Mouse (Mus musculus): Measurements from ENCODE around the gene Cdk13. TPM values are rescaled to one million over a fixed set of nuclear protein-coding genes. Genes with fewer than 3 reads are reported as not detected.

Gene Cdk13
- total and polyA plus RNA-seq, 2 experiments from 2014 or later, result 10.9 to 101 TPM

- no peaks in the 10 kb centered on the region for H3K27me3 ChIP-seq (ENCODE audit: insufficient read depth, low read length)
- no peak overlapping the region for H3K9ac ChIP-seq (replicated peaks; ENCODE audit: low read length, poor library complexity, severe bottlenecking)
- no peak overlapping the region for H3K4me3 ChIP-seq (ENCODE audit: low read depth, low read length)
- ATAC-seq (ENCODE audit: low FRiP score) (no peak), DNase-seq (ENCODE audit: low spot score) (no peak)
- no peak overlapping the region for H3K27ac ChIP-seq (ENCODE audit: low read depth, low read length)
- TF ChIP-seq CTCF (IDR thresholded peaks at IDR 0.05), result no peak
- H3K36me3 ChIP-seq (ENCODE audit: insufficient read depth, low read length), result peaks cover 7% of the 10 kb centered on the region; the same call in 1 of the 2 replicates
- H3K4me1 ChIP-seq (ENCODE audit: insufficient read depth, low read length), result no peaks in the 10 kb centered on the region
- H3K9me3 ChIP-seq (ENCODE audit: low read length), result no peaks in the 10 kb centered on the region
- H3K4me2 ChIP-seq (ENCODE audit: low read depth, low read length, poor library complexity, severe bottlenecking), result no peak overlapping the region
Observed at GRCm38 (mm10) chr13:17775364-17775763, 29.5 kb downstream of the Cdk13 start.

- peaks cover 7% of the 10 kb centered on the region; the same call in 1 of the 2 replicates for H3K36me3 ChIP-seq (ENCODE audit: insufficient read depth, low read length)
- H3K9me3 ChIP-seq (ENCODE audit: low read length), result no peaks in the 10 kb centered on the region
- TF ChIP-seq CTCF (IDR thresholded peaks at IDR 0.05), result no peak
- no peak overlapping the region for H3K27ac ChIP-seq (ENCODE audit: low read depth, low read length)
- no peak overlapping the region for H3K4me2 ChIP-seq (ENCODE audit: low read depth, low read length, poor library complexity, severe bottlenecking)
- DNase-seq (ENCODE audit: low spot score), result no peak
- no peak overlapping the region for H3K4me3 ChIP-seq (ENCODE audit: low read depth, low read length)
- ATAC-seq (ENCODE audit: low FRiP score), result no peak
- no peaks in the 10 kb centered on the region for H3K27me3 ChIP-seq (ENCODE audit: insufficient read depth, low read length)
- H3K4me1 ChIP-seq (ENCODE audit: insufficient read depth, low read length), result no peaks in the 10 kb centered on the region
- no peak overlapping the region for H3K9ac ChIP-seq (replicated peaks; ENCODE audit: low read length, poor library complexity, severe bottlenecking)
Observed at GRCm38 (mm10) chr13:17773112-17773511, 31.8 kb downstream of the Cdk13 start.

DNA sequence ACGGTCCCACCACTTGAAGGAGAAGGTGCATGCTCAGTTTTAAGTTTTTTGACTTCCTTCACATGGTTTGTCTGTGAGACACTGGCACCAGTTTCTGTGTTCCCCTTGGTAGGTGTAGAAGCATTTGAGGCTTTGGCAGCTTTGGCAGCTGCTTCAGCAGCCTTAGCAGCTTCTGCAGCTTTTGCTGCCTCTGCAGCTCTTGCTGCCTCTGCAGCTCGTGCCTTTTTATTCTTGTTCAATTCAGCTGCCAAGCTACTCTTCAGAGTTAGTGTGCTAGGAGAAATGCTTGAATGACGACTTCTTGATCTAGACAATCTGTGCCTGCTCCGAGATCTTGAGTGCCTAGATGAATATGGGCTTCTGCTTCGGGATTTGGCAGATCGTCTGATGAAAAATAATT lies 32.3 kb downstream of the Cdk13 start:
- no peak for TF ChIP-seq CTCF (IDR thresholded peaks at IDR 0.05)
- ATAC-seq (ENCODE audit: low FRiP score) (no peak), DNase-seq (ENCODE audit: low spot score) (peak; percentile 20)
- H3K9ac ChIP-seq (replicated peaks; ENCODE audit: low read length, poor library complexity, severe bottlenecking), result no peak overlapping the region
- H3K36me3 ChIP-seq (ENCODE audit: insufficient read depth, low read length), result peaks cover 7% of the 10 kb centered on the region; the same call in 1 of the 2 replicates
- H3K9me3 ChIP-seq (ENCODE audit: low read length), result no peaks in the 10 kb centered on the region
- WGBS, result 62% methylated on average over 6 of the region's 6 CpGs
- no peak overlapping the region for H3K4me3 ChIP-seq (ENCODE audit: low read depth, low read length)
- H3K27ac ChIP-seq (ENCODE audit: low read depth, low read length), result no peak overlapping the region
- no peaks in the 10 kb centered on the region for H3K4me1 ChIP-seq (ENCODE audit: insufficient read depth, low read length)
- no peaks in the 10 kb centered on the region for H3K27me3 ChIP-seq (ENCODE audit: insufficient read depth, low read length)
- no peak overlapping the region for H3K4me2 ChIP-seq (ENCODE audit: low read depth, low read length, poor library complexity, severe bottlenecking)

- no peak for DNase-seq (ENCODE audit: low spot score)
- Histone ChIP-seq H3K4me2 (ENCODE audit: low read depth, low read length, poor library complexity, severe bottlenecking) (no peak overlapping the region), H3K9me3 (ENCODE audit: low read length) (no peaks in the 10 kb centered on the region), H3K9ac (replicated peaks; ENCODE audit: low read length, poor library complexity, severe bottlenecking) (no peak overlapping the region), H3K4me1 (ENCODE audit: insufficient read depth, low read length) (no peaks in the 10 kb centered on the region), H3K27me3 (ENCODE audit: insufficient read depth, low read length) (no peaks in the 10 kb centered on the region), H3K36me3 (ENCODE audit: insufficient read depth, low read length) (peaks cover 4% of the 10 kb centered on the region; the same call in 1 of the 2 replicates), H3K4me3 (ENCODE audit: low read depth, low read length) (no peak overlapping the region), H3K27ac (ENCODE audit: low read depth, low read length) (no peak overlapping the region)
- no peak for TF ChIP-seq CTCF (IDR thresholded peaks at IDR 0.05)
- ATAC-seq (ENCODE audit: low FRiP score), result no peak
- WGBS, result 91% methylated on average over 1 of the region's 1 CpGs
Observed at GRCm38 (mm10) chr13:17762405-17762804, 42.5 kb downstream of the Cdk13 start.

DNA sequence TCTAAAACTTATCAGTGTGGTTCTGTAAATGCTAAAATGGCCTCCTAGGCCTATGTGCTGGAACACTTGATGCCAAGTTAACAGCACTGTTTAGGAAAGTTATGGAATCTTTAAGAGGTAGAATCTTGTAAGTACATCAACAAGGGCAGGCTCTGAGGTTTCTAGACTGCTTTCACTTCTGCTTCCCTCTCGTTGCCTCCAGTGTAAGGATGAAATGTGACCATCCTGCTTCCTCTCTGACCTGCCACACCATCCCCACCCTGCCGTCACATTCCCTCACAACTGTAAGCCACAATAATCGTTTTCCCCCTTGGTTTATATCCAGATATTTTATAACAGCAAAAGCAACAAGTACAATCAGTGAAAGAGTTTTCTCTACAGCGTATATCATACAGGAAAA lies 49.9 kb downstream of the Cdk13 start:
- ATAC-seq (ENCODE audit: low FRiP score), result no peak
- 87% methylated on average over 4 of the region's 4 CpGs for WGBS
- no peak overlapping the region for H3K9ac ChIP-seq (replicated peaks; ENCODE audit: low read length, poor library complexity, severe bottlenecking)

DNA sequence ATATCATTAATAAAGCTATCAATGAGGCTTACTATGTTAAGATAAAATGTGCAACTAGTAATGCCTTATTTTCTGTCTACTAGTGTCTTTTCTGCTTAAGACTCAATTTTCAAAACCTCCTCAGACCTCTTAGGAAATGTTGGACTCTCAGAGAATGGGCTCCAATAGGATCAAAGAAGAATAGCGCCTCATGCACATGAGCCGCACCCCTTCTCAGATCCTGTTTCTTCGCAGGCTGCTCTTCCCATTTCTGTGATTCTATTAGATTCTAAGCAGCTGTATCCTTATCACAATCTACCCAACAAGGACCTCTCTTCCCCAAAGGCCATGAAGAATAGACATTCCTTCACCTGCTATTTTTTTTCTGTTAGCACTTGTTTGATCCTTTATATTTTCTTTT lies 76.1 kb downstream of the Cdk13 start:
- Histone ChIP-seq H3K9ac (replicated peaks; ENCODE audit: low read length, poor library complexity, severe bottlenecking) (no peak overlapping the region), H3K36me3 (ENCODE audit: insufficient read depth, low read length) (no peaks in the 10 kb centered on the region), H3K4me2 (ENCODE audit: low read depth, low read length, poor library complexity, severe bottlenecking) (no peak overlapping the region), H3K9me3 (ENCODE audit: low read length) (no peaks in the 10 kb centered on the region), H3K27me3 (ENCODE audit: insufficient read depth, low read length) (no peaks in the 10 kb centered on the region), H3K27ac (ENCODE audit: low read depth, low read length) (no peak overlapping the region), H3K4me1 (ENCODE audit: insufficient read depth, low read length) (no peaks in the 10 kb centered on the region), H3K4me3 (ENCODE audit: low read depth, low read length) (no peak overlapping the region)
- TF ChIP-seq CTCF (IDR thresholded peaks at IDR 0.05), result no peak
- DNase-seq (ENCODE audit: low spot score), result no peak
- ATAC-seq (ENCODE audit: low FRiP score), result no peak
- WGBS, result 93% methylated on average over 3 of the region's 3 CpGs

More for the DNA sequence above, 49.9 kb downstream of the Cdk13 start:
- TF ChIP-seq CTCF (IDR thresholded peaks at IDR 0.05), result no peak
- Histone ChIP-seq H3K27me3 (ENCODE audit: insufficient read depth, low read length) (no peaks in the 10 kb centered on the region), H3K36me3 (ENCODE audit: insufficient read depth, low read length) (no peaks in the 10 kb centered on the region), H3K27ac (ENCODE audit: low read depth, low read length) (no peak overlapping the region), H3K4me3 (ENCODE audit: low read depth, low read length) (no peak overlapping the region), H3K9me3 (ENCODE audit: low read length) (no peaks in the 10 kb centered on the region), H3K4me2 (ENCODE audit: low read depth, low read length, poor library complexity, severe bottlenecking) (no peak overlapping the region), H3K4me1 (ENCODE audit: insufficient read depth, low read length) (no peaks in the 10 kb centered on the region)
- no peak for DNase-seq (ENCODE audit: low spot score)

Data from midbrain, postnatal 0 days (tissue).